Mouse (Mus musculus) neural tube, embryonic 12.5 days (tissue): ENCODE results near the gene Mrpl38. TPM values are rescaled to one million over a fixed set of nuclear protein-coding genes. Genes with fewer than 3 reads are reported as not detected.

Source experiments
- ATAC-seq: fragments of 200-750 bp; cut with Nextera tagmentation; 2 replicates; pipeline ENCODE4 v1.8.0; 2017; ENCODE audit warnings: low read depth, mild to moderate bottlenecking, moderate TSS enrichment, moderate library complexity; ENCODE audit not compliant: low FRiP score
- H3K27ac ChIP-seq: fragments of 300-500 bp; sonication (generic); 2 replicates; pipeline ENCODE4 v1.5.1; 2016
- H3K27me3 ChIP-seq: fragments of 300-500 bp; sonication (generic); replicated peaks from 2 replicates; pipeline ENCODE4 v1.6.1; 2016; ENCODE audit warnings: mild to moderate bottlenecking
- H3K36me3 ChIP-seq: fragments of 300-500 bp; sonication (generic); 2 replicates; pipeline ENCODE4 v1.6.1; 2016; ENCODE audit warnings: mild to moderate bottlenecking
- H3K4me1 ChIP-seq: fragments of 300-500 bp; sonication (generic); 2 replicates; pipeline ENCODE4 v1.6.1; 2016
- H3K4me2 ChIP-seq: fragments of 300-500 bp; sonication (generic); replicated peaks from 2 replicates; pipeline ENCODE4 v1.6.1; 2016; ENCODE audit warnings: mild to moderate bottlenecking
- H3K4me3 ChIP-seq: fragments of 300-500 bp; sonication (generic); 2 replicates; pipeline ENCODE4 v1.5.1; 2016
- H3K9ac ChIP-seq: fragments of 300-500 bp; sonication (generic); 2 replicates; pipeline ENCODE4 v1.6.1; 2016; ENCODE audit warnings: mild to moderate bottlenecking
- H3K9me3 ChIP-seq: fragments of 300-500 bp; sonication (generic); 2 replicates; pipeline ENCODE4 v1.6.1; 2016; ENCODE audit warnings: mild to moderate bottlenecking
- WGBS: fragments of 180-500 bp; shearing (Covaris S2); methylation state at CpG from one replicate; pipeline ENCODE4 v1.1.7; 2016; 5-methylcytosine and 5-hydroxymethylcytosine counted together
- polyA plus RNA-seq: library from polyadenylated mRNA; unstranded; fragments of >200 nt; fragmentation: Nextera tagmentation; extraction: Ambion mirVana; gene quantifications from 2 replicates; pipeline ENCODE4 v1.2.1, GENCODE M21; 2016

Mrpl38 gene
- polyA plus RNA-seq = 83.7 and 85.5 TPM in 2 replicates

DNA sequence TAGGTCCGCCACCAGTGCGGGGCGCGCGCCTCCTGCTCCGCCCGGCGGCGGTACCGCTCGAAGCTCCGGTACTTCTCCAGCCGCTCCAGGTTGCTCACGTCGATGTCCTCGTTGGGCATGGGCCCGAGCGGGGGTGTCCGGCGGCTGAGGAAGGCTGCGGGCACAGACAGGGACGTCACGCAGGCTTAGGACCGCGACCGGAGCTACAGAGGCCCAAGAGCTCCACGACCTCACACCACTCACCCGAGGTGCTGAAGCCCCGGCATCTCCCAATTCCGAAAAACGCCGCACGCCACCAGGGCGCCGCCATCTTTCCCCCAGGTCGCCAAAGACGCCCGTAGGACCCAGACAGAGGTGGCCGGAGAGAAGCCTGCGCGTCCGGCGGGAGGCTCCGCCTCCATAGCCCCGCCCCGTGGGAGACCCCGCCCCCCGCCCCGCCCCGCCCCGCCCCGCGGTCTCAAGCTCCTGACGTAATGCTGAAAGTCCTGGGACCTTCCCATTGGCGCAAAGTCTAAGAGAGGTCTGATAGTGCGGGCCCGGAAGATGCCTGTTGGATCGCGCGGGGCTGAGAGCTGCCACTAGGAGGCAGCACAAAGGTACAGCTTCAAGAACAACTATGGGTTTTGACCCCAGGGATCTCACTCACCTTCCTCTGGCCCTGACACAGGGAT is at the start of gene Mrpl38:
TSS of gene Mrpl38 (minus strand) at position 401 of the 671 bp plus-strand sequence.
- under 1% methylated on average over 60 of the region's 60 CpGs for WGBS
- Histone ChIP-seq H3K36me3 (peaks cover 52% of the 10 kb centered on the region), H3K27me3 (no peaks in the 10 kb centered on the region)

DNA sequence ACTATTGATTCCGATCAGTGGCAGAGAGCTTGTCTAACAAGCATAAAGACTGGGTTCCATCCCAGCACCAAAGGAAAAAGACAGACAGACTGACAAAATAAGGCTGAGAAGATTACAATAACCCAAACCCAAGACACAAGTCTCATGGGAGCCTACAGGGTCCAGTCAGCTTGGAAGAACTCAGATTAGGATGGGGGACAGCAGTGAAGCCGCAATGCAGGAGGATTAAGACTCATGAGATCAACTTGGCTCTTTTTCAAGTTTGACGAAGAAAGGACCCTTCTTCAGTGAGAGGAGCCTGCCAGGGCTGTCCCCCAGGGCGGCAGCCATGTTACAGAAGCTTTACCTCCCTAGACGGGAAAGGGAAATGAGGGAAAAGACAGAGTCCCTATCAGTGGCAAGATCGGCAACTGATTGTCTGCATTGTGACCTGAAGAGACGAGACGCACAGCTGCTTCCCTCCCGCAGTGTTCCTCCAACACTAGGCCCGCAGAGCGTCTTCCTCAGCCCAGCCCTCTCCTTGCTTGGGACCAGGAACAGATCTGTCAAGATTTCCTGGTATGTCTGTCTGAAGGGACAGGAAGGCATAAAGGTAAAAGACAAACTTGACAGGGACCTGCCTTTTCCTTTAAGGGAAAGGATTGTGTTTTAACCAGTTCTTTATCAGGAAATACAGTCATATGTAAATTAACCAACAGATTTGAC is 48.7 kb upstream of the Mrpl38 start:
- H3K27ac ChIP-seq = no peak overlapping the region
- 50% methylated on average over 11 of the region's 11 CpGs for WGBS
- H3K4me1 ChIP-seq = no peaks in the 10 kb centered on the region
- H3K36me3 ChIP-seq = peaks cover 50% of the 10 kb centered on the region
- H3K4me3 ChIP-seq = no peak overlapping the region
- H3K9me3 ChIP-seq = no peaks in the 10 kb centered on the region
- no peak overlapping the region for H3K9ac ChIP-seq
- H3K27me3 ChIP-seq = no peaks in the 10 kb centered on the region
- no peak overlapping the region for H3K4me2 ChIP-seq
- ATAC-seq = no peak

More for the DNA sequence above, at the start of gene Mrpl38:
- Histone ChIP-seq H3K4me2 (peak within 1 kb of the TSS; percentile 79), H3K4me1 (peaks cover 6% of the 10 kb centered on the region; the same call in 1 of the 2 replicates), H3K9ac (peak within 1 kb of the TSS; percentile 86), H3K9me3 (no peaks in the 10 kb centered on the region), H3K4me3 (peak within 1 kb of the TSS; percentile 91), H3K27ac (0 out of 2 replicates have a peak within 1 kb of the TSS, but pooled peaks have one; percentile 50)
- ATAC-seq = peak; percentile 96

DNA sequence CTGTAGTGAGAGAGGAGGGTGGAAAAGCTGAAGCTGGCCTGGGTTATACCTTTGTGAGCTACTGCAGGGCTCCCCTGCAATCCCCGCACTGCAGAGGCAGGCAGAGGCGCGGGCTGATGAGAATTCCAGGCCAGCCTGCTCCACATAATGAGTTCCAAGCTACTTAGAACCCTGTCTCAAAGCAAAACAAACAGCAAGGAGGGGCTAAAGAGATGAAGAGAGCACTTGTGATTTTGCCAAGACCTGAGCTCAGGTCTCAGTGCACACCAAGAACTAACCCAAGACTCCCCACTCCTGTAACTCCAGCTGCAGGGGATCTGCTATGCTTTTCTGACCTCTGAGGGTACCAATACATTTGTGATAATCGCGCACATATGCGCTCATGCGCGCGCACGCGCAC is 47.7 kb upstream of the Mrpl38 start:
- WGBS = 86% methylated on average over 11 of the region's 11 CpGs
- no peaks in the 10 kb centered on the region for H3K27me3 ChIP-seq
- H3K4me2 ChIP-seq = no peak overlapping the region
- H3K27ac ChIP-seq = no peak overlapping the region
- no peak overlapping the region for H3K4me3 ChIP-seq
- H3K4me1 ChIP-seq = no peaks in the 10 kb centered on the region
- H3K36me3 ChIP-seq = peaks cover 59% of the 10 kb centered on the region
- no peak overlapping the region for H3K9ac ChIP-seq
- no peaks in the 10 kb centered on the region for H3K9me3 ChIP-seq
- ATAC-seq = no peak

DNA sequence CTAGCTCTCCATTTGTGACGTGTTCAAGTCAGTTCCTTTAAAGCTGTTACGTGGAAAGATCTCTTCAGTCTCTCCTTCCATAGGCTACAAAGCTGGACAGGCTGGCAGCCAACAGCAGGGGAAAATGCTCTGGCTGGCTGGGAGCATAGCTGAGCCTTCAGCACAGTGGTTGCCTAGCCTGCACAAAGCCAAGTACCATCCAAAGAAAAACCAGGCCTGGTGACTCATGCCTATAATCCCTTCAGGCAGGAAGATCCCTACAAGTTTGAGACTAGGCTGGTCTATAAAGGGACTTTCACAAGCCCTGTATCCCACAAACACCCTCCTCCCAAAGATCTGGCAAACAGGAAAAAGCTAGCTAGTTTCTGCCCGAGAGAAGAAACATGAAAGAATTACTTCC is 47.2 kb upstream of the Mrpl38 start:
- Histone ChIP-seq H3K4me2 (no peak overlapping the region), H3K4me3 (no peak overlapping the region), H3K9me3 (no peaks in the 10 kb centered on the region), H3K27me3 (no peaks in the 10 kb centered on the region), H3K9ac (no peak overlapping the region), H3K4me1 (no peaks in the 10 kb centered on the region), H3K36me3 (peaks cover 55% of the 10 kb centered on the region), H3K27ac (no peak overlapping the region)
- ATAC-seq = no peak
- WGBS = 88% methylated on average over 3 of the region's 3 CpGs

DNA sequence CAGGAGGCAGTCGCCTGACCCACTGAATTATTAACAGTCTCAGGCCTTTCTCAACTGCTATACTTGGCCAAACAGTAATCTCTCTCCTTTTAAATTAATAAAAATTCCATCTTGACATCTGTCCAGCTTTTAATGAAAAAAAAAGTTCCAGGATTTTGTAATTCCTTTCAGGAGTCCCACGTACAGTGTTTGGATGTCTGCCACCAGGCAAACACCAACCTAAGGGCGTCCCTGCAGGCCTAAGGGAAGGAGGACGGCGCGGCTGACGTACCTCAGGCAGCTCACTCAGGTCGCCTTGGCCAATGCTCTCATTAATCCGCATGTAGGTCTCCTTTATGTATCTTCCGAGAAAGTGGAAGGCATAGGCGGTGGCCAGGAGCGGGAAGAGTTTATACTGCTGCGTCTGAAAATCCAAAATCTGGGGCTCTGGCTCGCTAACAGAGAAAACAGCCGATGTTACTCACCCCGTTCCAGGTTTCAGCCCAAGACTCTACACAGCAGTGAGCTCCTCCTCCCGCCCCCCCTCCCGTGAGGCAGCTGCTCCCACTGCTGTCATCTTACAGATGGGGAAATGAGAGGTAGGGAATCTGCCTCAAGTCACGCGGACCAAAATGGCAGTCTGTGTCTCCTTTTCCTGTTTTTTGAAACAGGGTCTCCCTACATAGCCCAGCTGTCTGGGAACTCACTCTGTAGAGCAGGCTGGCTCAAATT is 39.9 kb upstream of the Mrpl38 start:
- Histone ChIP-seq H3K4me3 (no peak overlapping the region), H3K9ac (no peak overlapping the region), H3K27ac (no peak overlapping the region), H3K27me3 (no peaks in the 10 kb centered on the region), H3K4me1 (no peaks in the 10 kb centered on the region), H3K4me2 (no peak overlapping the region), H3K36me3 (peaks cover 81% of the 10 kb centered on the region), H3K9me3 (no peaks in the 10 kb centered on the region)
- ATAC-seq = no peak
- WGBS = 91% methylated on average over 20 of the region's 20 CpGs

DNA sequence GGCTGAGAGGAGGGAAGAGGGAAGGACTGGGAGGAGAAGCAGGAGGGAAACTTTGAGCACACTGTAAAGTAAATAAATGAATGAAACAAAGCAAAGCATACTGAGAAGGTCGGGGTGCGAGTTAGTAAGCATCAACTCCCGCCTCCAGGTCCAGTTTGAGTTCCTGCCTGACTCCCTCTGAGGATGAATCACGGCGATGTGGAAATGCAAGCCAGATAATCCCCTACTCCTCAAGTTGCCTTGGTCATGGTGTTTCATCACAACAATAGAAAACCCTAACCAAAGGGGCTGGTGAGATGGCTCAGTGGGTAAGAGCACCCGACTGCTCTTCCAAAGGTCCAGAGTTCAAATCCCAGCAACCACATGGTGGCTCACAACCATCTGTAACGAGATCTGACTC is 37.3 kb upstream of the Mrpl38 start:
- Histone ChIP-seq H3K27ac (no peak overlapping the region), H3K4me3 (no peak overlapping the region), H3K27me3 (no peaks in the 10 kb centered on the region), H3K4me1 (no peaks in the 10 kb centered on the region), H3K36me3 (peaks cover 80% of the 10 kb centered on the region), H3K4me2 (no peak overlapping the region), H3K9me3 (no peaks in the 10 kb centered on the region), H3K9ac (no peak overlapping the region)
- WGBS = 88% methylated on average over 7 of the region's 7 CpGs
- no peak for ATAC-seq

DNA sequence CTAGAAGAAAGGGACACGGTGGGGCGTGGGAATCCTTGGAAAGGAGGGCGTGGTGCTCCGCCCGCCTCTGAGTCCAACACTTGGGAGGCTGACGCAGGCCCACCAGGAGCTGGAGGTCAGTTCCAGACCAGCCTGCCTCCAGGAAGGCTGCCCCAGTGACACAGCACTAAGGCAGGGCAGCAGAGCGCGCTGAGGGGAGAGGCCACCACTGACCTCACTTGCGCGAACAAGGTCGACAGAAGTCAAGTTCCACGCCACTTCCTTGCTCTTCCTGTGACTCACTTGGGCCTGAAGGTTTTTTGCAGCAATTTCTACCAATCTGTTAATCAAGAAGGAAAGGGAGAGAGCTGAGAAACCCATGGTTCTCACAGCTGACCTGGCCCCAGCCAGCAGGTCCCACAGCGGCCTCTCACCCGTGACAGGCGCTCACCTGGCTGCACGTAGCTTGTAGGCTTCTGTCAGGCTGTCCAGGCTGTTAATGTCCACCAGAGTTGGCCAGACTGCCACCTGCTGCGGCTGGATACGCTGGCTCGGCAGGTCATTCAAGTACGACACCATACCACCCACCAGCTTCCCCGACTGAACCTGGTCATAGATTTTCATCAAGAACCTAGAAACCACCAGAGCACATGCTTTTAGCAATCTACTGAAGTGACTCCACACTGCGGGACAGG is 36.2 kb upstream of the Mrpl38 start:
- WGBS = 92% methylated on average over 22 of the region's 22 CpGs
- Histone ChIP-seq H3K36me3 (peaks cover 75% of the 10 kb centered on the region), H3K4me3 (no peak overlapping the region), H3K27me3 (no peaks in the 10 kb centered on the region), H3K4me2 (no peak overlapping the region), H3K4me1 (no peaks in the 10 kb centered on the region), H3K9ac (no peak overlapping the region), H3K9me3 (no peaks in the 10 kb centered on the region), H3K27ac (no peak overlapping the region)
- no peak for ATAC-seq

DNA sequence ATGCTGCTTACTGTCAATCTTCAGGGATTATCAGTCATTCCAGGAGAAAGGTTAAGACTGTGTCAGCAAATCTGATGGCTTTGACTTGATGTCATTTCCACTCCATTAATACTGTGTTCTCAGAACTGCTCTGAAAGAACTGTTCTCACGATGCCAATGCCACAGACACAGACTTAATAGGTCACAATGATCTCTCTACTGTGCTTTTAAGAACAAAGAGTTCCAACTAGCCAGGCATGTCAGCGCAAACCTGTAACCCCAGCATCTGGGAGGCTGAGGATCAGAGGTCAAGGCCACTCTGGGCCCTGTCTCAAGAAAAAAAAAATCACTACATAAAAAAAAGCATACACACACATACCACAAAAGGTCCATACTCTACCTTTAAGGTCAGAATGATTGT is 33.3 kb upstream of the Mrpl38 start:
- 92% methylated on average over 2 of the region's 2 CpGs for WGBS
- no peak for ATAC-seq
- Histone ChIP-seq H3K9me3 (no peaks in the 10 kb centered on the region), H3K4me3 (no peak overlapping the region), H3K4me1 (peaks cover 3% of the 10 kb centered on the region; the same call in 1 of the 2 replicates), H3K27me3 (no peaks in the 10 kb centered on the region), H3K27ac (no peak overlapping the region), H3K4me2 (no peak overlapping the region), H3K9ac (no peak overlapping the region), H3K36me3 (peaks cover 51% of the 10 kb centered on the region)

DNA sequence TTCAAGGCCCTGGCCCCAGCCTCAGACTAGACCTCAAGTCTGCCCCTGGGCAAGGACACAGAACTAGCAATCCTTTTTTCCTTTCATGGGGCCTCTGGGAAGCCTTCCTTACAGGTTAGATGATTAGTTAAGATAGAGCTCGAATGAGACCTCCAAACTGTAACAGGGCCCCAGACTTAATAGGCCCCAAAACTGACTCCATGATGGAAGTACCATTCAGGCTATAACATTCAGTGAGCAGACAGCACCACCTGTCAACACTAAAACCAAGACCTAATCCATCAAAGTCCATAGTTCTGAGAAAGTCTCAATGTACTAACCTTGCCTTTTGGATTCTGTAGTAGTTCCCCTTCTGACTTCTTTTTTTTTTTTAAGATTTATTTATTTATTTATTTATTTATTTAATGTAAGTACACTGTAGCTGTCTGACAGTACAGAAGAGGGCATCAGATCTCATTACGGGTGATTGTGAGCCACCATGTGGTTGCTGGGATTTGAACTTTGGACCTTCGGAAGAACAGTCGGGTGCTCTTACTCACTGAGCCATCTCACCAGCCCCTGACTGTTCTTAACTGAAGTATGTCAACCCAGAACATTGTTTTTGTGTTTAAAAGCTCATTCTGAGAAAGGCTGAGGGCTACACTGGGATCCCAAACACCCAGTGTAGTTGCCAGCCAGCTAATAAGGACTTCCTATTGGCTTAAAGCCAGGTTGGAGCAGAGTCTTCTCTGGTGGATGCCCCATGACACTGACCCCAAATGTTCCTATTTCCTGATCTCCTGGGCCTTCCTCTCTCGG is 31.5 kb upstream of the Mrpl38 start:
- Histone ChIP-seq H3K4me1 (peaks cover 12% of the 10 kb centered on the region), H3K9ac (no peak overlapping the region), H3K9me3 (no peaks in the 10 kb centered on the region), H3K27me3 (no peaks in the 10 kb centered on the region), H3K4me3 (no peak overlapping the region), H3K4me2 (no peak overlapping the region), H3K36me3 (peaks cover 44% of the 10 kb centered on the region), H3K27ac (no peak overlapping the region)
- ATAC-seq = no peak
- WGBS = 85% methylated on average over 5 of the region's 5 CpGs

DNA sequence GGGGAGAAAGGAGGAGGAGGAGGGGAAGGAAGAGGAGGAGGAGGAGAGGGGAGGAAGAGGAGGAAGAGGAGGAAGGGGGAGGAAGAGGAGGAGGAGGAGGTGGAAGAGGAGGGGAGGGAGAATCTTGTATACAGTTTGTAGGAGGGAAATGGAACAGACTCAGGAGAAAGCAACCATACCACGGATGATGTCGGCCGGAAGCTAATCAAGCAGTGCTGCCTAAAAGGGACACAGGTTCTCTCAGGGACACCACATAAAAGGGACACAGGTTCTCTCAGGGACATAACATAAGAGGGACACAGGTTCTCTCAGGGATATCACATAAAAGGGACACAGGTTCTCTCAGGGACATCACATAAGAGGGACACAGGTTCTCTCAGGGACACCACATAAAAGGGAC is 30.5 kb upstream of the Mrpl38 start:
- Histone ChIP-seq H3K4me2 (no peak overlapping the region), H3K27me3 (no peaks in the 10 kb centered on the region), H3K27ac (no peak overlapping the region), H3K9ac (no peak overlapping the region), H3K4me3 (no peak overlapping the region), H3K9me3 (no peaks in the 10 kb centered on the region), H3K4me1 (peaks cover 12% of the 10 kb centered on the region), H3K36me3 (peaks cover 40% of the 10 kb centered on the region)
- no peak for ATAC-seq
- WGBS = 85% methylated on average over 3 of the region's 3 CpGs

DNA sequence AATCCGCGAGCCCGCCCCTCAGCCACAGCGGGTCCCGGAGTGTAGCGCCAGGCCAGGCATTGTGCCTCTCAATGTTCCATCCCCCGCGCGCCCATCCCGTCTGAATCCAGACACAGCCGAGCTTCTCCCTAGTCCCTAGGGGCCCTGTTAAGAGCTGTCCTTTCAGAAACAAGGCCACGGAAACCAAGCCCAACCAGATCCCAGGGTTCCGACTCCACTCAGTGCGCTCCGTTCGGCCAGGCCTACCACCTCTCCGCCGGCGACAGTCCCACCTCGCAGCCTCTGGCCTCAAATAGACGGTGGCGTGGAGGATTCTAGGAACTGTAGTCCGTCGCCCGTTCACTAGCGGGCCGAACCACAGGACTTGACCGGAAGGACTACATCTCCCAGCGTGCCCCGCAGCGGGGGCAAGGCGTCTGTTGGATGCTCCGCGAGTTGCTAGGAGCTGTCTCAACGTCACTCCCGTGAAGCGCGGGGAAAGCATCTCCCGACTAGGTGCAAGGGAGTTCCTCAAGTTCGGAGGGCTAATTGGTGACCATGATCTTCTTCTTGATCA is 29.3 kb upstream of the Mrpl38 start, which contains the start of gene Fbf1:
TSS of gene Fbf1 (minus strand) at position 283 of the 556 bp plus-strand sequence.
- Histone ChIP-seq H3K4me2 (peak within 1 kb of the TSS; percentile 66), H3K36me3 (peaks cover 28% of the 10 kb centered on the region), H3K4me1 (peaks cover 21% of the 10 kb centered on the region), H3K27me3 (no peaks in the 10 kb centered on the region), H3K4me3 (peak within 1 kb of the TSS; percentile 73), H3K27ac (peak within 1 kb of the TSS; percentile 75), H3K9ac (peak within 1 kb of the TSS; percentile 79), H3K9me3 (no peaks in the 10 kb centered on the region)
- ATAC-seq = peak; percentile 97
- under 1% methylated on average over 40 of the region's 40 CpGs for WGBS
